Mouse (Mus musculus): ENCODE measurements around the gene Pxylp1. TPM values are rescaled to one million over a fixed set of nuclear protein-coding genes. Genes with fewer than 3 reads are reported as not detected.

The Pxylp1 gene
- polyA plus RNA-seq, 1 experiment: 6.6 TPM

Other genes with a start within 250 kb of the Pxylp1 start
- 8.1 and 14.3 TPM in 2 replicates for gene Zbtb38, start 139.8 kb downstream of the Pxylp1 start, polyA plus RNA-seq (2012; rRNA removed)
- gene Spsb4, start 126.2 kb upstream of the Pxylp1 start, polyA plus RNA-seq (2012; rRNA removed): 0.41 and 0.60 TPM in 2 replicates
- gene Slc25a36, start 218.5 kb upstream of the Pxylp1 start, polyA plus RNA-seq (2012; rRNA removed): 56.2 and 59.7 TPM in 2 replicates

Measured in urinary bladder, adult 2 months (tissue).